Mouse (Mus musculus) cerebellum, postnatal 14 days (tissue): ENCODE results near the gene Zfp870.
A peak's percentile ranks its signal among the peaks of the same experiment; 100 is the strongest.

Source experiments
- DNase-seq, 2 experiments: peaks; one replicate each; pipeline ENCODE4 v3.0.0; 2021; ENCODE audit warnings: mixed read lengths in 2 of 2

Gene Zfp870

GRCm38 (mm10) chr17:32891239-32892180 lies at the start of gene Zfp870:
Gene Zfp870, minus strand, starts transcription at chr17:32891642.
- DNase-seq: peak; percentile 88 to 93

DNA sequence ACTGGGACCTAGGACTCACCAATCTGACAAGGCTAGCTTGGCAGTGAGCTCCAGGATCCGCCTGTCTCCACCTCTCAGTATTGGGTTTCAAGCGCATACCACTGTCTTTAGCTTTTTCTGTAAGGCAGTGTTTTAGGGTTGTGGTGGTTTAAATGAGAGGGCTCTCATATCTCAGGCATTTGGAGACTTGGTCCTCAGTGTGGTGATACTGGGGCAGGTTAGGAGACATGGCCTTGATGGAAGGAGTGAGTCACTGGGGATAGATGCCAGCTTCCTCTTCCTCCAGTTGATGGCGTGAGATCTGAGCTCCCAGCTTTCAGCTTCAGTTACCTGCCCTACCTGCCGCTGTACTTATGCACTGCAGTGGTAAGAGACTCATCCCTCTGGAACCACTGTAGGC lies 48.4 kb upstream of the Zfp870 start:
- no peak for DNase-seq

DNA sequence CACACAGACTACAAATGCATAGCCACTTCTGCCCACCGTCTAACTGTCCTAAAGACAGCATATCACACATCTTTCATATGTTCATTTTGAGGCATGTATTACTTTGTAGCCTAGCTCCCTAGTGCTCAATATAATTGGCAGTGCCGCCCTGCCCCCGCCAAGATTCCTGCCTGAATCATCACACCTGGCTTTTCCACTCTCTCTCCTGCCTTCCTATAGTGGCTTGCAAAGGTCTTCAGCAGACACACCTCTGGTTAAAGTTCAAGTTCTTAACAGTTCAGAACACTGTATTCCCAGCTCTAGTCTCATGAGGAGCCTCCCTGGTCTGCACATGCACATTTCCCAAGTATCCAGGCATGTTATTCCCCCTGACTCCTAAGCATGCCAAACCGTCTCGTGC lies 36.4 kb upstream of the Zfp870 start:
- DNase-seq: no peak

GRCm38 (mm10) chr17:32924658-32925312 lies 33.3 kb upstream of the Zfp870 start:
- DNase-seq: peak; percentile 73 to 79

GRCm38 (mm10) chr17:32923681-32924080 lies 32.2 kb upstream of the Zfp870 start:
- no peak for DNase-seq

- DNase-seq: no peak
Observed at GRCm38 (mm10) chr17:32919123-32919522, 27.7 kb upstream of the Zfp870 start.

DNA sequence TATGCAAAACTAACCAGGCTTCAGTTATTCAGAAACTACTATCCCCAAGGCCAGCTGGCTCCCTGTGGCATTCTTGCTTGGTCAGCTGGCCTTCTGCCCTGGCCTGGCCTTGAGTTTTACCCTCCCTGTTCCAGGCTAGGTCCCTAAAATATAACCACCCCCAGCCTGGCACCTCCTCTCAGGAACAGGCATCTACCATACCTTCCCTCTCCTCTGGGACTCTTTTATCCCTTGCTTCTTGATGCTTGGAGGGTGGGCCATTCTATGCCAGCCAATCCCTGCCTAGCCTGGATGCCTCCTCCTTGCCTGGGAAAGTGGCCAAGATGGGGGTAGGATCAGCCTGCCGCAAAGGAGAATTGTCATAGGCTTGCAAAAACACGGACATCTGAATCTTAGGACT lies 25.7 kb upstream of the Zfp870 start, which contains the start of gene Cyp4f14:
TSS of gene Cyp4f14 (minus strand) at position 212 of the 400 bp plus-strand sequence.
- peak; percentile 73 to 82 for DNase-seq

GRCm38 (mm10) chr17:32916075-32916474 lies 24.6 kb upstream of the Zfp870 start:
- DNase-seq: no peak

- DNase-seq: no peak
Observed at GRCm38 (mm10) chr17:32906172-32906571, 14.7 kb upstream of the Zfp870 start.

GRCm38 (mm10) chr17:32905239-32905638 lies 13.8 kb upstream of the Zfp870 start:
- DNase-seq: peak; percentile 75 to 82

GRCm38 (mm10) chr17:32904414-32904813 lies 13.0 kb upstream of the Zfp870 start:
- no peak for DNase-seq

GRCm38 (mm10) chr17:32901751-32902525 lies 10.5 kb upstream of the Zfp870 start:
- no peak for DNase-seq

DNA sequence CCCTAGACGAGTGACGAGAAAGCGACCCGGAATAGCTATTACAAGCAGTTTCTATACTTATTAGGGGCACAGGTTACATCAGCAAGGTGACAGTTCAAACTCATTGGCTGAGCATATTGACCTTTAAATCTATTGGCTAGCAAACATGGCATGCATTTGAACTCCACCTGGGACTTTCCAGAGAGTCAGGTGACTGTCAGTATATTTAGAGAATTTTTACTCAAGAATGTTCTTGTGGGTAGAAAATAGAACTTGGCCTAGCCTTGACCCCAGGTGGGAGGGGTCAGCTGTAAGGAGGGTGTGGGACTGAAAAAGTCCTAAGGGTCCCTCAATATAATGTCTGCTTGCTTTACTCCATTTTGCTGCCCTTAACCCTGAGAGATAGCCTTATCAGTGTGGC lies 4.0 kb upstream of the Zfp870 start:
- no peak for DNase-seq

GRCm38 (mm10) chr17:32893901-32894300 lies 2.5 kb upstream of the Zfp870 start:
- DNase-seq: no peak

DNA sequence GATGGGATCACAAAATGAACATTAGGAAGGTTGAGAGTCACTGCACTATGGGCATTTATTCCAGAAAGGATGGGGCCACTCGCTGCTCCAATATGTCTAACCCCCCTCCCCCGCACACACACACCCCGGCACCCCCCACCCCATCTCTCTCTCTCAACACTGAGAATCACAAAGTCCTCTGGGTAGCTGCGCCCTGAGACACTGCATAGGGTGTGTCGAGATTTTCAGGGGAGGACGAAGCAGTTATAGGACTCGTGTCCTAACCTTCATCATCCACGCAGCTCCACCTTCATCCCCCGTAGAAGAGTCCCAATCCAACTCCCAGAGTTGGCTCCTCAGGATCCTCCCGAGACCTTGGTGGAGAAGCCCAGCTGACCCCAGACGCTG lies 597 bp downstream of the Zfp870 start:
- no peak for DNase-seq

DNA sequence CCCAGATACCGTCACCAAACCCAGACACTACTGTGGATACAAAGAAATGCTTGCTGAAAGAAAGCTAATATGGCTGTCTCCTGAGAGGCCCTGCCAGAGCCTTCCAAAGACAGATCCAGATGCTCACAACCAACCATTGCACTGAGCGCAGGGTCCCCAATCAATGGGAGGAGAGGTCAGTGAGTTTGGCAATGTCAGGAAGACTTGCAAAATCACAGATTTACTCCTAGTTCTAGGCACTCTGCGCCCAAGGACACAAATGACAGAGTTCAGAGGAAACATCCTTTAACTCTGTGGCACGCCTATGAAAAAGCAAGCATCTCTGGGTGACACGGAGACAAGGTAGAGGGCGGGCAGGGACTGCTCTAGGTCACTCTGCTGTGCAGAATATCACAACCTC lies 1.8 kb downstream of the Zfp870 start:
- no peak for DNase-seq

- no peak for DNase-seq
Observed at GRCm38 (mm10) chr17:32880320-32881218, 10.9 kb downstream of the Zfp870 start.

GRCm38 (mm10) chr17:32878773-32879172 lies 12.7 kb downstream of the Zfp870 start:
- no peak for DNase-seq

GRCm38 (mm10) chr17:32877471-32878171 lies 13.8 kb downstream of the Zfp870 start:
- DNase-seq: peak; percentile 3 to 8

DNA sequence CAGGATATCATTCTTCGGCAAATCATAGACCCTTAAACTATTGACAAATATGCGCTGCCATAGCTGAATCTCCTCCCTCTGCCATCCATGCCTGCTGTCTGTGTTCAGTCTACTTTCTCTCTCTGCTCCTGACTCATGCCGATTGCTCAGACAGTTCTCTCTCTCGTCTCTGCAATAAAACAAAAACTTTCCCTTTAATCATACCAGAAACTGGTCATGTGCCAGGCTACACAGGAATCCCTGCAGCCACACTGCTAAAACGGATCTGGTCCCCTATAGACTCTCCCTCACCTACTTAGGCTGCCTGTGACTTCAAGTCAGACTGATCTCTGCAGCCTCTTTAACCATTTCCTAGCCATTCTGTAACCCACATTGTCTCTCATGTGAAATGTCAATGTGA lies 18.7 kb downstream of the Zfp870 start:
- no peak for DNase-seq

DNA sequence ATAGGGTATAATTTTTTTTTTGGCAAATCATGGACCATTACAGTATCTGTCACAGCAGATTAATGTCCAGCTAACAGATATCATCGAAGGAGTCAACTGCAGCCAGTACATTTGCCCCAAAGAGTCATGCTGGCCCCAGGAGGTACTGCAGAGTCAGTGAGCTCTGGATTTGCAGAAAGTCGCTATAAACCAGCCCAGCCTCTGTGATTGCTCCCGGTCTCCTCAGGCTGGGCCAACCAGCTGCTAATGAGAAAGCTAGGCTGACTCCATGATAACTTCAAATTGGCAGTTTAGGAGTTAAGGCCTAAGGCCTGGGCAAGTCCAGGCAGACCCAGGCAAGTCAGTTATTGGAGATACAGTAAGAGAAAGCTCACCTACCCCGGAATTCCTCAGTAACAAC lies 19.4 kb downstream of the Zfp870 start:
- DNase-seq: no peak
